Mouse (Mus musculus): ENCODE data around the gene Hs6st1. TPM values are rescaled to one million over a fixed set of nuclear protein-coding genes. Genes with fewer than 3 reads are reported as not detected.

Gene Hs6st1
- total and polyA plus RNA-seq, 2 experiments from 2014 or later, result 3.2 to 31.5 TPM

DNA sequence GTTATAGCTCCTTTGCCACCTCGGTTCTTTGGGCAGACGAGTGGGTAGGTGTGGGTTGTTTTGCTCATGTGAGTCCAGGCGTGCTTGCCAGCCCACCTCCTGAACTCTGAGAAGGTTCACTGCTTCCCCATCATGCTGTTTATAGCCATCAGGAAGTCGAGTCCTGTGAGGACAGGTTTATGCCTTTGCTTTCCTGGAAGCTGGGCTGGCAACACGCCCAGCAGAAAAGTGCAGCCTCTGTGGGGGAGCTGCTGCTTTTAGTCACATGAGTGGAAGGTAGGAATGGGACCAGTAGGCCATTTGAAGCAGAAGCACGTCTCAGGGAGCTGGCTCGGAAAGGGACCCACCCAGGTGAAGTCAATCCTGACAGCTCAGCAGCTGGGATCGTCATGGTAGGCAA, 11.5 kb downstream of the Hs6st1 start:
- peak; percentile 84 for ATAC-seq (ENCODE audit: insufficient read depth, low read depth)

GRCm38 (mm10) chr1:36080974-36081373, 12.8 kb downstream of the Hs6st1 start:
- no peak overlapping the region for H3K27ac ChIP-seq (ENCODE audit: low read depth)
- H3K4me2 ChIP-seq (ENCODE audit: low read depth, low read length), result no peak overlapping the region
- H3K9ac ChIP-seq (replicated peaks; ENCODE audit: low read depth, low read length), result no peak overlapping the region
- peaks cover 11% of the 10 kb centered on the region for H3K36me3 ChIP-seq (replicated peaks; ENCODE audit: control insufficient read depth, insufficient read depth, low read length)
- 82% methylated on average over 5 of the region's 5 CpGs for WGBS
- no peak overlapping the region for H3K4me3 ChIP-seq (ENCODE audit: low read depth, low read length)
- H3K9me3 ChIP-seq (replicated peaks; ENCODE audit: control insufficient read depth, low read length), result 0 out of 2 replicates have a peak, but pooled peaks cover 3% of the 10 kb centered on the region
- ATAC-seq (ENCODE audit: insufficient read depth, low read depth) (no peak), DNase-seq (ENCODE audit: low spot score) (no peak)
- H3K4me1 ChIP-seq (ENCODE audit: control insufficient read depth, insufficient read depth), result peaks cover 22% of the 10 kb centered on the region
- no peak for TF ChIP-seq EP300 (IDR thresholded peaks at IDR 0.05; ENCODE audit: low read depth)
- no peak for TF ChIP-seq CTCF (IDR thresholded peaks at IDR 0.05; ENCODE audit: low read depth)
- H3K27me3 ChIP-seq (ENCODE audit: control insufficient read depth, insufficient read depth, low read length), result no peaks in the 10 kb centered on the region

More for the DNA sequence above, 11.5 kb downstream of the Hs6st1 start:
- H3K36me3 ChIP-seq (replicated peaks; ENCODE audit: control insufficient read depth, insufficient read depth, low read length), result peaks cover 11% of the 10 kb centered on the region
- no peak overlapping the region for H3K4me3 ChIP-seq (ENCODE audit: low read depth, low read length)
- peak overlapping the region; percentile 40 for H3K27ac ChIP-seq (ENCODE audit: low read depth)
- no peaks in the 10 kb centered on the region for H3K9me3 ChIP-seq (replicated peaks; ENCODE audit: control insufficient read depth, low read length)
- peaks cover 22% of the 10 kb centered on the region for H3K4me1 ChIP-seq (ENCODE audit: control insufficient read depth, insufficient read depth)
- WGBS, result 17% methylated on average over 8 of the region's 8 CpGs
- peak overlapping the region; percentile 15; the same call in 1 of the 2 replicates for H3K4me2 ChIP-seq (ENCODE audit: low read depth, low read length)
- TF ChIP-seq CTCF (IDR thresholded peaks at IDR 0.05; ENCODE audit: low read depth), result no peak
- 0 out of 2 replicates have a peak, but pooled peaks have one; percentile 64 for TF ChIP-seq EP300 (IDR thresholded peaks at IDR 0.05; ENCODE audit: low read depth)
- peak; percentile 48 for DNase-seq (ENCODE audit: low spot score)
- no peaks in the 10 kb centered on the region for H3K27me3 ChIP-seq (ENCODE audit: control insufficient read depth, insufficient read depth, low read length)
- no peak overlapping the region for H3K9ac ChIP-seq (replicated peaks; ENCODE audit: low read depth, low read length)

DNA sequence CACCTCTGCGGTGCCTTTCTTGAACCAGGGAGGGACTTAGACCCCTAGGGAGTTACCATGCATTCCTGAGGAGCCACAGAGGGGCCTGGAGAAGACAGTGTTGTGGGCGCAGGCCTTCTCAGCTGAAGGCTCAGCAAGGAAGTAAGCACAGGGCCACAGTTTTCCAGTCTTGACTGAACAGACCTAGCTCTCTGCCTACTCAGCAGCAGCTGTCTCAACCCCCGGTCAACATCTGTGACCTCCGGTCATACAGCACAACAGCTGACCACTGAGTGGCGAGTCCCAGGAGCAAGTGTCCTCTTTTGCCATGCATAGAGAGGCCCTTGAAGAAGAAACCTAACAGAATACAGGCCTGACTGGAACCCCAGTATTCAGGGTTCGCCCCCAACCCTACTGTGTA, 14.0 kb downstream of the Hs6st1 start:
- Histone ChIP-seq H3K4me3 (ENCODE audit: low read depth, low read length) (no peak overlapping the region), H3K4me2 (ENCODE audit: low read depth, low read length) (no peak overlapping the region), H3K9me3 (replicated peaks; ENCODE audit: control insufficient read depth, low read length) (0 out of 2 replicates have a peak, but pooled peaks cover 3% of the 10 kb centered on the region), H3K27me3 (ENCODE audit: control insufficient read depth, insufficient read depth, low read length) (no peaks in the 10 kb centered on the region), H3K36me3 (replicated peaks; ENCODE audit: control insufficient read depth, insufficient read depth, low read length) (peaks cover 16% of the 10 kb centered on the region), H3K27ac (ENCODE audit: low read depth) (no peak overlapping the region), H3K4me1 (ENCODE audit: control insufficient read depth, insufficient read depth) (peaks cover 22% of the 10 kb centered on the region), H3K9ac (replicated peaks; ENCODE audit: low read depth, low read length) (no peak overlapping the region)
- ATAC-seq (ENCODE audit: insufficient read depth, low read depth), result no peak
- WGBS, result 82% methylated on average over 6 of the region's 6 CpGs
- no peak for DNase-seq (ENCODE audit: low spot score)
- TF ChIP-seq CTCF (IDR thresholded peaks at IDR 0.05; ENCODE audit: low read depth) (no peak), EP300 (IDR thresholded peaks at IDR 0.05; ENCODE audit: low read depth) (no peak)

DNA sequence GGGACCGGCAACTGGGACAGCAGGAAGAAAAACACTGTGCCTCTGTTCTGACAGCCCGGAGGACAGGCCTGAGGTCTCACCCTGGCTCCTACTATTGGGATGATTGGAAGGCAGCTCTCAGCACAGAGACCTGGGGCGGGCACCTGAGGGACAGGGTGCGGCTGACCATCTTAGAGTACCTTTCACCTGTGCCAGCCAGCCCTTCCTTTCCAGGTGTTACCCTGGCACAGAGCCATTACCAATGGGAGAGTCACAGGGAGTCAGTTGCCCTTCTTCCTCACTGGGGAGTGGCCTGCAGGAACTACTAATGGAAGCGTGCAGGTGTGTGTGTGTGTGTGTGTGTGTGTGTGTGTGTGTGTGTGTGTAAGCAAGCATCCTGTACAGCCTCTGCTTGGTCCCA, 15.4 kb downstream of the Hs6st1 start:
- H3K4me1 ChIP-seq (ENCODE audit: control insufficient read depth, insufficient read depth), result peaks cover 29% of the 10 kb centered on the region
- TF ChIP-seq EP300 (IDR thresholded peaks at IDR 0.05; ENCODE audit: low read depth), result no peak
- TF ChIP-seq CTCF (IDR thresholded peaks at IDR 0.05; ENCODE audit: low read depth), result no peak
- 0 out of 2 replicates have a peak, but pooled peaks cover 3% of the 10 kb centered on the region for H3K9me3 ChIP-seq (replicated peaks; ENCODE audit: control insufficient read depth, low read length)
- peaks cover 16% of the 10 kb centered on the region for H3K36me3 ChIP-seq (replicated peaks; ENCODE audit: control insufficient read depth, insufficient read depth, low read length)
- no peak overlapping the region for H3K4me3 ChIP-seq (ENCODE audit: low read depth, low read length)
- WGBS, result 87% methylated on average over 5 of the region's 5 CpGs
- H3K27ac ChIP-seq (ENCODE audit: low read depth), result no peak overlapping the region
- no peak overlapping the region for H3K9ac ChIP-seq (replicated peaks; ENCODE audit: low read depth, low read length)
- no peaks in the 10 kb centered on the region for H3K27me3 ChIP-seq (ENCODE audit: control insufficient read depth, insufficient read depth, low read length)
- ATAC-seq (ENCODE audit: insufficient read depth, low read depth), result no peak
- DNase-seq (ENCODE audit: low spot score), result no peak
- H3K4me2 ChIP-seq (ENCODE audit: low read depth, low read length), result no peak overlapping the region

- no peak for DNase-seq (ENCODE audit: low spot score)
Observed at GRCm38 (mm10) chr1:36085069-36085468, 16.9 kb downstream of the Hs6st1 start.

GRCm38 (mm10) chr1:36088367-36088766, 20.2 kb downstream of the Hs6st1 start:
- Histone ChIP-seq H3K4me2 (ENCODE audit: low read depth, low read length) (no peak overlapping the region), H3K4me1 (ENCODE audit: control insufficient read depth, insufficient read depth) (peaks cover 31% of the 10 kb centered on the region), H3K9ac (replicated peaks; ENCODE audit: low read depth, low read length) (0 out of 2 replicates have a peak overlapping the region, but pooled peaks have one; percentile 26), H3K36me3 (replicated peaks; ENCODE audit: control insufficient read depth, insufficient read depth, low read length) (peaks cover 17% of the 10 kb centered on the region), H3K4me3 (ENCODE audit: low read depth, low read length) (no peak overlapping the region), H3K27ac (ENCODE audit: low read depth) (peak overlapping the region; percentile 59), H3K27me3 (ENCODE audit: control insufficient read depth, insufficient read depth, low read length) (no peaks in the 10 kb centered on the region), H3K9me3 (replicated peaks; ENCODE audit: control insufficient read depth, low read length) (0 out of 2 replicates have a peak, but pooled peaks cover 3% of the 10 kb centered on the region)
- ATAC-seq (ENCODE audit: insufficient read depth, low read depth), result peak; percentile 44; the same call in 1 of the 2 replicates
- WGBS, result 39% methylated on average over 4 of the region's 4 CpGs
- no peak for DNase-seq (ENCODE audit: low spot score)
- TF ChIP-seq EP300 (IDR thresholded peaks at IDR 0.05; ENCODE audit: low read depth), result no peak
- TF ChIP-seq CTCF (IDR thresholded peaks at IDR 0.05; ENCODE audit: low read depth), result no peak

More at GRCm38 (mm10) chr1:36085069-36085468, 16.9 kb downstream of the Hs6st1 start:
- Histone ChIP-seq H3K4me3 (ENCODE audit: low read depth, low read length) (no peak overlapping the region), H3K4me2 (ENCODE audit: low read depth, low read length) (no peak overlapping the region), H3K9me3 (replicated peaks; ENCODE audit: control insufficient read depth, low read length) (0 out of 2 replicates have a peak, but pooled peaks cover 3% of the 10 kb centered on the region), H3K36me3 (replicated peaks; ENCODE audit: control insufficient read depth, insufficient read depth, low read length) (peaks cover 16% of the 10 kb centered on the region), H3K27ac (ENCODE audit: low read depth) (no peak overlapping the region), H3K27me3 (ENCODE audit: control insufficient read depth, insufficient read depth, low read length) (no peaks in the 10 kb centered on the region), H3K9ac (replicated peaks; ENCODE audit: low read depth, low read length) (no peak overlapping the region), H3K4me1 (ENCODE audit: control insufficient read depth, insufficient read depth) (peaks cover 30% of the 10 kb centered on the region)
- TF ChIP-seq CTCF (IDR thresholded peaks at IDR 0.05; ENCODE audit: low read depth), result no peak
- no peak for TF ChIP-seq EP300 (IDR thresholded peaks at IDR 0.05; ENCODE audit: low read depth)
- ATAC-seq (ENCODE audit: insufficient read depth, low read depth), result no peak
- WGBS, result 91% methylated on average over 5 of the region's 5 CpGs

All from heart, postnatal 0 days (tissue).